Mouse (Mus musculus) c-Kit-negative CD71-positive TER-119-positive erythroid progenitor cells, embryonic 14.5 days (primary cell): ENCODE measurements around the gene Zfp668.
"Not testable (repeated sequence)": the region's sequence is repeated elsewhere in the genome, so short reads cannot be mapped to it uniquely, and the experiment has no call there.

Experiments
- DNase-seq: peaks from one replicate; pipeline ENCODE4 v3.0.0-alpha.2; 2013; ENCODE audit warnings: low read depth, low spot score

Gene Zfp668

GRCm38 (mm10) chr7:127842001-127842718 lies 34.5 kb downstream of the Zfp668 start:
- peak; percentile 64 for DNase-seq

- peak; percentile 60 for DNase-seq
Measured at GRCm38 (mm10) chr7:127841340-127842000, 35.2 kb downstream of the Zfp668 start.

- DNase-seq = peak; percentile 6
Measured at GRCm38 (mm10) chr7:127840886-127841285, 35.7 kb downstream of the Zfp668 start.

GRCm38 (mm10) chr7:127840031-127840430 lies 36.6 kb downstream of the Zfp668 start:
- DNase-seq = not testable (repeated sequence)

- DNase-seq = not testable (repeated sequence)
Measured at GRCm38 (mm10) chr7:127837878-127838277, 38.8 kb downstream of the Zfp668 start.

GRCm38 (mm10) chr7:127837473-127837872 lies 39.2 kb downstream of the Zfp668 start:
- no peak for DNase-seq

- DNase-seq = no peak
Measured at GRCm38 (mm10) chr7:127835550-127835949, 41.1 kb downstream of the Zfp668 start.

- no peak for DNase-seq
Measured at GRCm38 (mm10) chr7:127824176-127824871, 52.3 kb downstream of the Zfp668 start, which contains the start of the genes Stx4a and Stx1b. Gene Stx4a, plus strand, starts transcription at chr7:127824294. Gene Stx1b, minus strand, starts transcription at chr7:127824549.

GRCm38 (mm10) chr7:127823236-127824171 lies 53.1 kb downstream of the Zfp668 start:
- DNase-seq = no peak

GRCm38 (mm10) chr7:127822494-127822893 lies 54.1 kb downstream of the Zfp668 start:
- DNase-seq = no peak

GRCm38 (mm10) chr7:127820836-127821509 lies 55.7 kb downstream of the Zfp668 start:
- DNase-seq = no peak

- no peak for DNase-seq
Measured at GRCm38 (mm10) chr7:127817776-127818175, 58.9 kb downstream of the Zfp668 start.

- no peak for DNase-seq
Measured at GRCm38 (mm10) chr7:127817053-127817452, 59.6 kb downstream of the Zfp668 start.

GRCm38 (mm10) chr7:127815954-127816821 lies 60.4 kb downstream of the Zfp668 start:
- no peak for DNase-seq

- no peak for DNase-seq
Measured at GRCm38 (mm10) chr7:127815116-127815665, 61.4 kb downstream of the Zfp668 start.

GRCm38 (mm10) chr7:127814241-127814921 lies 62.2 kb downstream of the Zfp668 start:
- DNase-seq = no peak

GRCm38 (mm10) chr7:127813821-127814220 lies 62.8 kb downstream of the Zfp668 start:
- DNase-seq = no peak
